Mouse (Mus musculus): Measurements from ENCODE around the gene Vipr1. TPM values are rescaled to one million over a fixed set of nuclear protein-coding genes. Genes with fewer than 3 reads are reported as not detected.

The Vipr1 gene
- total and polyA plus RNA-seq, 2 experiments from 2014 or later = 0.51 to 1.3 TPM

DNA sequence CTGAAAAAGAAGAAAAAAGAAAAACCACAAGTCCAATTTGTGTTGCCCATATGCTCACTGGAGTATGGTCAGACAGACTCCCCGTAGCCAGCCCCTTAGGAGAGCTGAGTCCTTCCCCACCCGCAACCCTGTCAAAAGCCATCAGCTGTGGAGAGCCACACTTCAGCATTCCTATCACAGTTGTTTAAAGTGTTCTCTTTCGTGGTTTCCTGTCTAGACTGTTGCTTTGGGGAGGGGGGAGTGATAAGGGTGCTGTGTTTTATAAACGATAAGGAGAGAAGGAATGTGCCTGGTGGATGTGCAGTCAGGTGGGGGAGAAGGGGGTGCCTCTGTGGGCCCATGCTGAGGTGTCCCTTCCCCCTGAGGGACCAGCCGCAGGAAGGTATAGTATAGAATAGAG, 29.3 kb upstream of the Vipr1 start:
- Histone ChIP-seq H3K27me3 (ENCODE audit: insufficient read depth, low read length) (no peaks in the 10 kb centered on the region), H3K4me3 (ENCODE audit: low read length) (no peak overlapping the region), H3K4me2 (ENCODE audit: low read depth, low read length) (no peak overlapping the region), H3K9me3 (ENCODE audit: low read length) (no peaks in the 10 kb centered on the region), H3K9ac (replicated peaks; ENCODE audit: low read length) (no peak overlapping the region), H3K4me1 (ENCODE audit: insufficient read depth, low read length) (no peaks in the 10 kb centered on the region), H3K27ac (no peak overlapping the region), H3K36me3 (ENCODE audit: insufficient read depth, low read length) (no peaks in the 10 kb centered on the region)
- TF ChIP-seq CTCF (IDR thresholded peaks at IDR 0.05; ENCODE audit: low read depth) = no peak
- 69% methylated on average over 5 of the region's 5 CpGs for WGBS
- no peak for DNase-seq (ENCODE audit: low spot score)
- ATAC-seq = no peak

DNA sequence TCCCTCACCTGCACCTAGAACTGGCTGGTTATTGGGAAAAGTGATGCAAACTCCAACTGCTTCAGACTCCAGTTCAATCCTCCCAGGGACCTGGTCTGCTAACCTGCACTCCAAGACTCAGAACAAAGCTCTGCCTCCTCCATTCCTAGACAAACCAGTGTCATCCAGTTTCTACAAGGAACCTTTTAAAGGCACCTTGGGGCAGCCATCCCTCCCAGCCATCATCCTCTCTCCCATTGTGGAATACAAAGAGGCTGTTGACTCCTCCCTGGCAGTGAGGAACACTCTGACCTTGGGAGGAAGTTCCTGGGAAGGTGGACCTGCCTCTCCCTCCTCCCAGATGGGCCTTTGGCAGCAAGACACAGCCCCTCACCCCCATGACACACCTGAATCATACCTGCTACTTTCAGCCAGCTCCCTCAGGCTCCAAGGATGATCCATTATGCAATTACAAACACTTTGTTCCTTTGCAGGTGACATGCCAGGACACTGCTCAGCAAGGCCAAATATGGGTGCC, 28.2 kb upstream of the Vipr1 start:
- Histone ChIP-seq H3K9me3 (ENCODE audit: low read length) (no peaks in the 10 kb centered on the region), H3K9ac (replicated peaks; ENCODE audit: low read length) (no peak overlapping the region), H3K4me2 (ENCODE audit: low read depth, low read length) (no peak overlapping the region), H3K36me3 (ENCODE audit: insufficient read depth, low read length) (no peaks in the 10 kb centered on the region), H3K27me3 (ENCODE audit: insufficient read depth, low read length) (no peaks in the 10 kb centered on the region), H3K4me3 (ENCODE audit: low read length) (no peak overlapping the region), H3K4me1 (ENCODE audit: insufficient read depth, low read length) (no peaks in the 10 kb centered on the region), H3K27ac (no peak overlapping the region)
- DNase-seq (ENCODE audit: low spot score) = no peak
- no peak for TF ChIP-seq CTCF (IDR thresholded peaks at IDR 0.05; ENCODE audit: low read depth)
- no peak for ATAC-seq

DNA sequence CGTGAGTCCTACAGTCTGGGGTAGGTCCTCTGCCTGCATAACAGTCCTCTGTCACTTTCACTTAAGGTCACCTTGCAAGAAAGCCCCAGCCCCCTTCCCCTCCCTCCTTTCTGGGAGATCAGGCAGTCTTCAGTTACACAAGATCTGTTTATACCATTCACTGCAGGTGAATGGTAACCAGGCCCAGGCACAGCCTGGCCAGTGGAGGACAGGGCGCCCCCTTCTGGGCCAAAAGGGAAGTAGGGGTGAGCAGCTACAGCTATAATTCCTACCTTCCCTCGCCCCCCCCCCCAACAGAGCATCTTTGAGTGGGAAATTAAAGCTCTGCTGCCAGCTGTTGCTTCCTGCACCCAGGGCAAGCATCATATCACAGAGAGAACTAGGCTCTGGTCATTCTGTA, 26.0 kb upstream of the Vipr1 start:
- 66% methylated on average over 3 of the region's 3 CpGs for WGBS
- H3K36me3 ChIP-seq (ENCODE audit: insufficient read depth, low read length) = no peaks in the 10 kb centered on the region
- no peaks in the 10 kb centered on the region for H3K4me1 ChIP-seq (ENCODE audit: insufficient read depth, low read length)
- no peak overlapping the region for H3K4me3 ChIP-seq (ENCODE audit: low read length)
- peak; percentile 42; the same call in 1 of the 2 replicates for TF ChIP-seq CTCF (IDR thresholded peaks at IDR 0.05; ENCODE audit: low read depth)
- no peak overlapping the region for H3K9ac ChIP-seq (replicated peaks; ENCODE audit: low read length)
- DNase-seq (ENCODE audit: low spot score) (no peak), ATAC-seq (no peak)
- no peak overlapping the region for H3K4me2 ChIP-seq (ENCODE audit: low read depth, low read length)
- H3K27ac ChIP-seq = no peak overlapping the region
- no peaks in the 10 kb centered on the region for H3K9me3 ChIP-seq (ENCODE audit: low read length)
- H3K27me3 ChIP-seq (ENCODE audit: insufficient read depth, low read length) = no peaks in the 10 kb centered on the region

DNA sequence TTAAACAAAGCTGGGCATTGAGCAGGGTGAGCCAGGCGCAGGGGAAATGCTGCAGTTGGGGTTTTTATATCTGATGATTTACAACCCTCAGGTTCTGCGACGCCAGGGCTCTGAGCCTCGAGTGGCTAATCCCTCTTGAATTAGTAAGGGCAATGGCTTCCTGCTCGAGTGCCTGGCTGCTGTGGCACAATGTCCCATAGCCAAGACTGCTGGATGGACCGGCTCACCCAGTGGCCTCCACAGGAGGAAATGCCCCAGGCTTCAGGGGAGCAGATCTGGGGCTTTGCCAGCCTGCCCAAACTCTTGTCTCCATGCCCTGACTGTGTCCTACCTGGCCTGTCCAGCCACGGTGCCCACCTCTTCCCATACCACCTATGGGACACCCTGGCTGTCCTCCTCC, 23.1 kb upstream of the Vipr1 start:
- H3K27me3 ChIP-seq (ENCODE audit: insufficient read depth, low read length) = no peaks in the 10 kb centered on the region
- H3K4me1 ChIP-seq (ENCODE audit: insufficient read depth, low read length) = no peaks in the 10 kb centered on the region
- H3K4me2 ChIP-seq (ENCODE audit: low read depth, low read length) = no peak overlapping the region
- TF ChIP-seq CTCF (IDR thresholded peaks at IDR 0.05; ENCODE audit: low read depth) = no peak
- H3K9me3 ChIP-seq (ENCODE audit: low read length) = no peaks in the 10 kb centered on the region
- 57% methylated on average over 7 of the region's 7 CpGs for WGBS
- no peak for DNase-seq (ENCODE audit: low spot score)
- H3K4me3 ChIP-seq (ENCODE audit: low read length) = no peak overlapping the region
- H3K36me3 ChIP-seq (ENCODE audit: insufficient read depth, low read length) = no peaks in the 10 kb centered on the region
- ATAC-seq = no peak
- no peak overlapping the region for H3K9ac ChIP-seq (replicated peaks; ENCODE audit: low read length)
- H3K27ac ChIP-seq = no peak overlapping the region

DNA sequence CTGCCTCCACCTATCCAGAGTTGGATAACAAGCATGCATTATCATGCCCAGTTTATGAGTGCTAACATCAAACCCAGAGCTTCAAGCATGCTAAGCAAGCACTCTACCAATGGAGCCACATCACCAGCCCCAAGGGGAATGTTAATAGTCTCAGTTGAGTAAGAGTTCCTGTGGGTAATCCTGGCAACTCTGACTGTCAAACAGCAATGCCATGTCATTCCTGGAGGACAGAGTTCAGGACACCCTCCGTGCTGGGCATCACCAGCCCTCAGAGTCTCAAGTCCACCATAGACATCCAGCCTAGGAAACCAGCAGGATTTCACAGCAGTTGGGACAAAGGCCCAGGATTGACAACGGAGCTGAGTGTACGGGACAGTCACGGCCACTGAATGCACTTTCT, 19.3 kb upstream of the Vipr1 start:
- WGBS = 82% methylated on average over 4 of the region's 4 CpGs
- Histone ChIP-seq H3K4me1 (ENCODE audit: insufficient read depth, low read length) (no peaks in the 10 kb centered on the region), H3K27ac (no peak overlapping the region), H3K36me3 (ENCODE audit: insufficient read depth, low read length) (no peaks in the 10 kb centered on the region), H3K4me3 (ENCODE audit: low read length) (no peak overlapping the region), H3K9me3 (ENCODE audit: low read length) (no peaks in the 10 kb centered on the region), H3K27me3 (ENCODE audit: insufficient read depth, low read length) (no peaks in the 10 kb centered on the region), H3K4me2 (ENCODE audit: low read depth, low read length) (no peak overlapping the region), H3K9ac (replicated peaks; ENCODE audit: low read length) (no peak overlapping the region)
- DNase-seq (ENCODE audit: low spot score) (no peak), ATAC-seq (no peak)
- TF ChIP-seq CTCF (IDR thresholded peaks at IDR 0.05; ENCODE audit: low read depth) = no peak

DNA sequence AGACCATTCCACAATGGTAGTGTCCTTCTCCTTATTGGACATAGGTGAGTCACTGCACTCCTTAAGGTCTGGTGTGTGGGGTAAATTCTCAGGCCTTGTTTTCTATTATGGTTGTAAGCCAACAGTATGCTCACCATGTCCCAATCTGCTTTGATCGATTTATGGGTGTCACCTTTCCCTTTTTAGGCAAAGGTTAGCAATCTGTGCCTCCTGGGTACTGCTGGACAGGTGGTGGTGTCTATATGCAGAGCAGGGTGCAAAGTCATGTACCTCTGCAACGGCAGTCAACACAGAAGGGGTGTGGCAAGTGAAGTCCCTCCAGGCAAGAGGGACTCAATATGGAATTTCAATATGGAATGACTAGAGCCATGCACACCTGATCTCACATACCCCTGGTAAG, 17.6 kb upstream of the Vipr1 start:
- ATAC-seq = no peak
- Histone ChIP-seq H3K27ac (no peak overlapping the region), H3K36me3 (ENCODE audit: insufficient read depth, low read length) (no peaks in the 10 kb centered on the region), H3K9ac (replicated peaks; ENCODE audit: low read length) (no peak overlapping the region), H3K4me2 (ENCODE audit: low read depth, low read length) (no peak overlapping the region), H3K4me3 (ENCODE audit: low read length) (no peak overlapping the region), H3K27me3 (ENCODE audit: insufficient read depth, low read length) (no peaks in the 10 kb centered on the region), H3K4me1 (ENCODE audit: insufficient read depth, low read length) (no peaks in the 10 kb centered on the region), H3K9me3 (ENCODE audit: low read length) (no peaks in the 10 kb centered on the region)
- DNase-seq (ENCODE audit: low spot score) = no peak
- 83% methylated on average over 2 of the region's 2 CpGs for WGBS
- no peak for TF ChIP-seq CTCF (IDR thresholded peaks at IDR 0.05; ENCODE audit: low read depth)

DNA sequence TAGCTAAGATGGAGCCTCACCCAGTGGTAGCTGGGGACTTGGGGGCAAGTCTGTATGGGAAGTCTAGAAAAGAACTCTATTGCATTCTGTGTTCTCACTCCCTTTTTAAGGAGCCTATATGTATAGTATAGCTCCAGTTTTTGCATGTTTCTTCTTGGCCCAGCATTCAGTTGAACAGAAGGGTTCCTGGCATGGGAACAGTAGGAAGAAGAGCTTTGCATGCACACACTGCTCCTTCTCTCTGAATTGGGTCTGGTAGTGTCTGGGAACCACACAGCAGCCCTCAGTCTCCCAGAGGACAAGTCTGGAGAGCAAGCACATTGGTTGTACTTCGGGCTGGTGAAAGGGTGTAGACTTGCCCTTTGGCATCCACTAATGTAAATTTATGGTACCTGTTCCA, 11.9 kb upstream of the Vipr1 start:
- no peak overlapping the region for H3K27ac ChIP-seq
- DNase-seq (ENCODE audit: low spot score) = no peak

More for the DNA sequence above, 11.9 kb upstream of the Vipr1 start:
- TF ChIP-seq CTCF (IDR thresholded peaks at IDR 0.05; ENCODE audit: low read depth) = no peak
- no peak overlapping the region for H3K9ac ChIP-seq (replicated peaks; ENCODE audit: low read length)
- H3K36me3 ChIP-seq (ENCODE audit: insufficient read depth, low read length) = no peaks in the 10 kb centered on the region
- 86% methylated on average over 1 of the region's 1 CpGs for WGBS
- ATAC-seq = no peak
- H3K4me2 ChIP-seq (ENCODE audit: low read depth, low read length) = no peak overlapping the region
- H3K27me3 ChIP-seq (ENCODE audit: insufficient read depth, low read length) = no peaks in the 10 kb centered on the region
- H3K4me3 ChIP-seq (ENCODE audit: low read length) = no peak overlapping the region
- H3K9me3 ChIP-seq (ENCODE audit: low read length) = no peaks in the 10 kb centered on the region
- no peaks in the 10 kb centered on the region for H3K4me1 ChIP-seq (ENCODE audit: insufficient read depth, low read length)
